Mouse (Mus musculus): ENCODE measurements around the gene Gm12117. TPM values are rescaled to one million over a fixed set of nuclear protein-coding genes. Genes with fewer than 3 reads are reported as not detected.

The Gm12117 gene
- total RNA-seq, 1 experiment, result 3.3 TPM

DNA sequence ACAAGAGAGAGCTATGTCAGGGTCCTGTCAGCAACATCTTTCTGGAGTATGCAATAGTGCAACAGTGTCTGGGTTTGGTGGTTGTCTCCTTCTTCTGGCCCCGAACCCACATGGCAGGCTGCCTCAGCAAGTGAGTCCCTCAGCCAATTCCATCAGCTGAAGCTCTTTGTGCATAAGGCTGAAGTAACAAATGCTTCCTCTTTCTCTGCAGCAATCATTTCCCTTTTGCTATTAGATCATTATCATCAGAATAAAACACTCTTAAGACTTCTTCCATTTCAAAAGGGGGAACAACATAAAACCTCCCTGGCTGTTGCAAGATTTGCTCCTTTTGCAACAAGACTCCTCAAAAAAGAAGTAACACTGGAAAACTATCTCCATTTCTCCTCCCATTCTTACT lies 2.2 kb downstream of the Gm12117 start:
- Histone ChIP-seq H3K36me3 (ENCODE audit: control insufficient read depth, insufficient read depth, low read length, poor library complexity, severe bottlenecking) (peaks cover 15% of the 10 kb centered on the region), H3K4me3 (ENCODE audit: insufficient read depth in 1 of 2, low read depth in 1 of 2, low read length in 2 of 2, poor library complexity in 1 of 2, severe bottlenecking in 1 of 2) (no peak overlapping the region), H3K4me1 (ENCODE audit: control insufficient read depth in 2 of 2, insufficient read depth in 2 of 2, low read length in 2 of 2, poor library complexity in 1 of 2) (no peaks in the 10 kb centered on the region), H3K27ac (ENCODE audit: insufficient read depth, low read depth, low read length, poor library complexity, severe bottlenecking) (no peak overlapping the region), H3K9ac (ENCODE audit: insufficient read depth, low read depth, low read length, poor library complexity, severe bottlenecking) (no peak overlapping the region), H3K9me3 (ENCODE audit: control insufficient read depth, insufficient read depth, low read depth, low read length) (no peaks in the 10 kb centered on the region)
- DNase-seq (ENCODE audit: low read depth, low spot score), result no peak
- in situ Hi-C loops (cut with MboI; ENCODE audit: low sequenced_read_pairs in 2 of 2, unreplicated experiment in 2 of 2), result no loop called here
- TF ChIP-seq ZNF384 (IDR thresholded peaks at IDR 0.05; ENCODE audit: low read depth, low read length), result no peak

DNA sequence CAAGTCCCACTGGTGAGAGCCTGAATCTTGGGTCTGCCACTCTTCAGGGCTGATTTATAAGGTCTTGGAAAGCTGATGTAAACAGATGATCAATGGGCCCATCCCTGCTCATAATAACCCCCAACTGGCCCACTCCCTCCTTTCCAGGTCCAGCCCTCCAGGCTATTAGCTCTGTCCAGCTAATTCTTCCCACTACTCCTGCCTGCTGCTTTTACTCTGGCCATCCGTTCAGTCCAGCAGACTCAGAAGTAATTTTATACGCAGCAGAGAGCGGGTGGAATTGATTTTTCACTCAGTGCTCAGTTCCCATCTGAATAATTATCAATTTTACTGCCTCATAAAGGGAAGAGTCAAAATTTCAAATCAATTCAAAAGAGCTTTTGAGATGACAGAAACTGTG lies 36.2 kb downstream of the Gm12117 start:
- TF ChIP-seq MAFK (IDR thresholded peaks at IDR 0.05; ENCODE audit: insufficient read depth, low read depth, low read length) (no peak), ZC3H11A (IDR thresholded peaks at IDR 0.05; ENCODE audit: borderline replicate concordance, low read depth, low read length) (no peak), ZNF384 (IDR thresholded peaks at IDR 0.05; ENCODE audit: low read depth, low read length) (no peak), CHD2 (IDR thresholded peaks at IDR 0.05; ENCODE audit: low read depth, low read length) (no peak), HCFC1 (IDR thresholded peaks at IDR 0.05; ENCODE audit: borderline replicate concordance, insufficient read depth, low read length) (no peak)
- in situ Hi-C loops (cut with MboI; ENCODE audit: low sequenced_read_pairs in 2 of 2, unreplicated experiment in 2 of 2), result no loop called here
- no peak for DNase-seq (ENCODE audit: low read depth, low spot score)
- Histone ChIP-seq H3K4me3 (ENCODE audit: insufficient read depth in 1 of 2, low read depth in 1 of 2, low read length in 2 of 2, poor library complexity in 1 of 2, severe bottlenecking in 1 of 2) (no peak overlapping the region), H3K9me3 (ENCODE audit: control insufficient read depth, insufficient read depth, low read depth, low read length) (no peaks in the 10 kb centered on the region), H3K36me3 (ENCODE audit: control insufficient read depth, insufficient read depth, low read length, poor library complexity, severe bottlenecking) (peaks cover 8% of the 10 kb centered on the region), H3K27ac (ENCODE audit: insufficient read depth, low read depth, low read length, poor library complexity, severe bottlenecking) (no peak overlapping the region), H3K9ac (ENCODE audit: insufficient read depth, low read depth, low read length, poor library complexity, severe bottlenecking) (no peak overlapping the region), H3K4me1 (ENCODE audit: control insufficient read depth in 2 of 2, insufficient read depth in 2 of 2, low read length in 2 of 2, poor library complexity in 1 of 2) (no peaks in the 10 kb centered on the region)

- in situ Hi-C loops (cut with MboI; ENCODE audit: low sequenced_read_pairs in 2 of 2, unreplicated experiment in 2 of 2), result no loop called here
- Histone ChIP-seq H3K27ac (ENCODE audit: insufficient read depth, low read depth, low read length, poor library complexity, severe bottlenecking) (no peak overlapping the region), H3K36me3 (ENCODE audit: control insufficient read depth, insufficient read depth, low read length, poor library complexity, severe bottlenecking) (peaks cover 9% of the 10 kb centered on the region), H3K9ac (ENCODE audit: insufficient read depth, low read depth, low read length, poor library complexity, severe bottlenecking) (no peak overlapping the region), H3K9me3 (ENCODE audit: control insufficient read depth, insufficient read depth, low read depth, low read length) (no peaks in the 10 kb centered on the region), H3K4me3 (ENCODE audit: insufficient read depth in 1 of 2, low read depth in 1 of 2, low read length in 2 of 2, poor library complexity in 1 of 2, severe bottlenecking in 1 of 2) (no peak overlapping the region), H3K4me1 (ENCODE audit: control insufficient read depth in 2 of 2, insufficient read depth in 2 of 2, low read length in 2 of 2, poor library complexity in 1 of 2) (no peaks in the 10 kb centered on the region)
- TF ChIP-seq MAFK (IDR thresholded peaks at IDR 0.05; ENCODE audit: insufficient read depth, low read depth, low read length), result no peak
- TF ChIP-seq ZNF384 (IDR thresholded peaks at IDR 0.05; ENCODE audit: low read depth, low read length), result no peak
- TF ChIP-seq CHD2 (IDR thresholded peaks at IDR 0.05; ENCODE audit: low read depth, low read length), result no peak
- no peak for TF ChIP-seq ZC3H11A (IDR thresholded peaks at IDR 0.05; ENCODE audit: borderline replicate concordance, low read depth, low read length)
- TF ChIP-seq HCFC1 (IDR thresholded peaks at IDR 0.05; ENCODE audit: borderline replicate concordance, insufficient read depth, low read length), result no peak
- no peak for DNase-seq (ENCODE audit: low read depth, low spot score)
Measured at GRCm38 (mm10) chr11:33234134-33234533, 42.4 kb downstream of the Gm12117 start.

DNA sequence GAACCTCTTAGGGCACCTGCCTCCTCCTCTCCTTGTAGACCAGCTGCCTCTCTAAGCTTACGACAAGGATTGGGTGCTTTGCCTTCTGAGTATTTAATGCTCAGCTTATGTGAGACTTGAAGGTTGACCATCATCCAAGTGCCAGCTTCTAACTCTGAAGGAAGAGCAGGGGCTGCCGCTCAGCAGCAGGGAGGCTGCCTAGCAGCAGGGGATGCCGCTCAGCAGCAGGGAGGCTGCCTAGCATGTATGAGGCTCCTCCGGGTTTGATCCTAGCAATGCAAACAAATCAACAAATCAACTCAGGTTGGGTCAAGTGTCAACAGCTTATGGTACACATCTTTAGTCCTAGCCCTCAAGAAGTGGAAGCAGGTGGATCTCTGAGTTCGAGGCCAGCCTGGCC lies 44.5 kb downstream of the Gm12117 start:
- H3K4me1 ChIP-seq (ENCODE audit: control insufficient read depth in 2 of 2, insufficient read depth in 2 of 2, low read length in 2 of 2, poor library complexity in 1 of 2), result no peaks in the 10 kb centered on the region
- H3K36me3 ChIP-seq (ENCODE audit: control insufficient read depth, insufficient read depth, low read length, poor library complexity, severe bottlenecking), result peaks cover 13% of the 10 kb centered on the region
- H3K4me3 ChIP-seq (ENCODE audit: insufficient read depth in 1 of 2, low read depth in 1 of 2, low read length in 2 of 2, poor library complexity in 1 of 2, severe bottlenecking in 1 of 2), result no peak overlapping the region
- no peak for DNase-seq (ENCODE audit: low read depth, low spot score)
- no peaks in the 10 kb centered on the region for H3K9me3 ChIP-seq (ENCODE audit: control insufficient read depth, insufficient read depth, low read depth, low read length)
- H3K9ac ChIP-seq (ENCODE audit: insufficient read depth, low read depth, low read length, poor library complexity, severe bottlenecking), result no peak overlapping the region
- TF ChIP-seq CHD2 (IDR thresholded peaks at IDR 0.05; ENCODE audit: low read depth, low read length) (no peak), ZNF384 (IDR thresholded peaks at IDR 0.05; ENCODE audit: low read depth, low read length) (no peak), ZC3H11A (IDR thresholded peaks at IDR 0.05; ENCODE audit: borderline replicate concordance, low read depth, low read length) (no peak), MAFK (IDR thresholded peaks at IDR 0.05; ENCODE audit: insufficient read depth, low read depth, low read length) (no peak), HCFC1 (IDR thresholded peaks at IDR 0.05; ENCODE audit: borderline replicate concordance, insufficient read depth, low read length) (no peak)
- H3K27ac ChIP-seq (ENCODE audit: insufficient read depth, low read depth, low read length, poor library complexity, severe bottlenecking), result no peak overlapping the region
- in situ Hi-C loops (cut with MboI; ENCODE audit: low sequenced_read_pairs in 2 of 2, unreplicated experiment in 2 of 2), result no loop called here

GRCm38 (mm10) chr11:33228186-33228585 lies 48.4 kb downstream of the Gm12117 start:
- DNase-seq (ENCODE audit: low read depth, low spot score), result no peak
- H3K9ac ChIP-seq (ENCODE audit: insufficient read depth, low read depth, low read length, poor library complexity, severe bottlenecking), result no peak overlapping the region
- in situ Hi-C loops (cut with MboI; ENCODE audit: low sequenced_read_pairs in 2 of 2, unreplicated experiment in 2 of 2), result no loop called here
- TF ChIP-seq CHD2 (IDR thresholded peaks at IDR 0.05; ENCODE audit: low read depth, low read length) (no peak), MAFK (IDR thresholded peaks at IDR 0.05; ENCODE audit: insufficient read depth, low read depth, low read length) (no peak), HCFC1 (IDR thresholded peaks at IDR 0.05; ENCODE audit: borderline replicate concordance, insufficient read depth, low read length) (no peak), ZNF384 (IDR thresholded peaks at IDR 0.05; ENCODE audit: low read depth, low read length) (no peak), ZC3H11A (IDR thresholded peaks at IDR 0.05; ENCODE audit: borderline replicate concordance, low read depth, low read length) (no peak)
- no peaks in the 10 kb centered on the region for H3K9me3 ChIP-seq (ENCODE audit: control insufficient read depth, insufficient read depth, low read depth, low read length)
- no peak overlapping the region for H3K27ac ChIP-seq (ENCODE audit: insufficient read depth, low read depth, low read length, poor library complexity, severe bottlenecking)
- H3K36me3 ChIP-seq (ENCODE audit: control insufficient read depth, insufficient read depth, low read length, poor library complexity, severe bottlenecking), result peaks cover 22% of the 10 kb centered on the region
- no peaks in the 10 kb centered on the region for H3K4me1 ChIP-seq (ENCODE audit: control insufficient read depth in 2 of 2, insufficient read depth in 2 of 2, low read length in 2 of 2, poor library complexity in 1 of 2)
- H3K4me3 ChIP-seq (ENCODE audit: insufficient read depth in 1 of 2, low read depth in 1 of 2, low read length in 2 of 2, poor library complexity in 1 of 2, severe bottlenecking in 1 of 2), result no peak overlapping the region
